ENCODE assay signal across 21 mouse cellular contexts in the genomic region with DNA sequence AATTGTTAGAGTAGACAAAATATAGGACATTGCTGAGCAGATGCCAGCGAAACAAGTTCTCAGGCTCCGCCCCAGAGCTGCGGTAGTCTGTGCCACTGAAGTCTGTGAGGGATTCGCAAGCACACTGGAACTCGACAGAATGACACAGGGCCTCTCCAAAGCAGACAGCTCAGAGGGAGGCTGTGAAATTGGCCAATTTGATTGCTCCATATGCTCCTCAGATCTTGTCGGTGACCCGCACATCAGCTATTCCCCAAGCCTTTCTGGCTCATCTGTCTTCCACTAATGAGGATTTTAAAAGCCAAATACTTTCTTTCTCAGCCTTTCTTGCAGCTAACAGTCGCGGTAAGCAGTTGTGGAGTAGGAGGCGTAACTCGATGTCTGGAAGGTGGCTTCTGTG.
DNase-seq lines count a peak whose midpoint lies in the region; ATAC-seq lines count a peak whose summit lies in the region.
"Had no signal": no experiment of that assay in that cellular context is flagged by ENCODE, and none has a peak within 500 bp of the region (broad histone marks: within the 10 kb centered on the region; RNA-seq: fewer than 3 reads in every experiment).

No protein-coding gene starts in this region.

- H3K9ac ChIP-seq in hindbrain, embryonic 12.5 days, result no peak overlapping the region
- H3K9ac ChIP-seq: embryonic facial prominence, embryonic 13.5 days; forebrain, embryonic 15.5 days; liver, embryonic 12.5 days; midbrain, embryonic 12.5 days; neural tube, embryonic 12.5 days had no signal

- no peaks in the 10 kb centered on the region for H3K36me3 ChIP-seq in hindbrain, embryonic 12.5 days
- H3K36me3 ChIP-seq: embryonic facial prominence, embryonic 13.5 days; forebrain, embryonic 15.5 days; heart, embryonic 10.5 days; liver, embryonic 12.5 days; midbrain, embryonic 12.5 days; neural tube, embryonic 12.5 days had no signal

- H3K4me2 ChIP-seq in hindbrain, embryonic 12.5 days (replicated peaks), result no peak overlapping the region
- H3K4me2 ChIP-seq: embryonic facial prominence, embryonic 13.5 days; forebrain, embryonic 15.5 days; liver, embryonic 12.5 days; midbrain, embryonic 12.5 days; neural tube, embryonic 12.5 days had no signal

- H3K4me3 ChIP-seq in hindbrain, embryonic 12.5 days, result no peak overlapping the region
- H3K4me3 ChIP-seq: embryonic facial prominence, embryonic 13.5 days; forebrain, embryonic 15.5 days; heart, embryonic 10.5 days; liver, embryonic 12.5 days; midbrain, embryonic 12.5 days; neural tube, embryonic 12.5 days had no signal

- DNase-seq in embryo, embryonic 10.5 days (ENCODE audit: low spot score), result peak; percentile 5
- DNase-seq in embryo, embryonic 9.5 days (ENCODE audit: extremely low spot score), result no peak
- DNase-seq in left cerebral cortex, postnatal 25 days (ENCODE audit: low spot score in 2 of 2), result peak; percentile 5 to 11
- no peak for DNase-seq in left cerebral cortex, adult 9 months (ENCODE audit: low spot score in 2 of 2)
- DNase-seq in Muller cell, postnatal 12 days (ENCODE audit: inconsistent ontology term), result peak; percentile 81
- no peak for DNase-seq in liver
- no peak for DNase-seq in gastrocnemius, postnatal 10 days
- DNase-seq: B cell, adult 2 months; cerebellum, adult 8-10 months; gastrocnemius, postnatal 14 days; heart, postnatal 14 days; lung, postnatal 36 days had no signal

- H3K27me3 ChIP-seq in hindbrain, embryonic 12.5 days, result no peaks in the 10 kb centered on the region
- H3K27me3 ChIP-seq: embryonic facial prominence, embryonic 13.5 days; forebrain, embryonic 15.5 days; liver, embryonic 12.5 days; midbrain, embryonic 12.5 days; neural tube, embryonic 12.5 days had no signal

- H3K9me3 ChIP-seq in hindbrain, embryonic 12.5 days (replicated peaks), result no peaks in the 10 kb centered on the region
- H3K9me3 ChIP-seq: embryonic facial prominence, embryonic 13.5 days; forebrain, embryonic 15.5 days; heart, embryonic 10.5 days; liver, embryonic 12.5 days; midbrain, embryonic 12.5 days; neural tube, embryonic 12.5 days had no signal

- intact Hi-C loops in left cerebral cortex, postnatal 25 days (cut with DNase I), result no loop called here

- H3K4me1 ChIP-seq in hindbrain, embryonic 12.5 days, result no peaks in the 10 kb centered on the region
- H3K4me1 ChIP-seq: embryonic facial prominence, embryonic 13.5 days; forebrain, embryonic 15.5 days; heart, embryonic 10.5 days; liver, embryonic 12.5 days; midbrain, embryonic 12.5 days; neural tube, embryonic 12.5 days had no signal

- H3K27ac ChIP-seq in hindbrain, embryonic 12.5 days, result peak overlapping the region; percentile 4; the same call in 1 of the 2 replicates
- H3K27ac ChIP-seq: embryonic facial prominence, embryonic 13.5 days; forebrain, embryonic 15.5 days; heart, embryonic 10.5 days; kidney, postnatal 0 days; liver, embryonic 12.5 days; midbrain, embryonic 12.5 days; neural tube, embryonic 12.5 days had no signal

- WGBS in hindbrain, embryonic 12.5 days, result 68% methylated on average over 11 of the region's 11 CpGs

- ATAC-seq in hindbrain, embryonic 12.5 days (ENCODE audit: low FRiP score), result no peak
- ATAC-seq: forebrain, embryonic 15.5 days; intestine, embryonic 16.5 days; liver, embryonic 12.5 days had no signal

Comparison
In these comparisons a context has a peak if more than half of its experiments do, and no peak if none do; other contexts are left out.
1. DNase-seq: peak in embryo, embryonic 10.5 days (single experiment), left cerebral cortex, postnatal 25 days (2 of 2) and Muller cell, postnatal 12 days (single experiment); none in embryo, embryonic 9.5 days (single experiment), left cerebral cortex, adult 9 months (0 of 2), liver (single experiment) and gastrocnemius, postnatal 10 days (single experiment).